Mouse (Mus musculus) MEL (cell line): ENCODE measurements at regions not wholly inside any gene's neighbourhood (a gene's known extent, or its start where the extent isn't known, plus 50 kb on each side); places are given as distances from the start of the nearest gene placed in this dataset.

Experiments
- BHLHE40 ChIP-seq: IDR thresholded peaks from 2 replicates; pipeline ENCODE4 v1.6.1; 2012; ENCODE audit warnings: low read depth, mild to moderate bottlenecking, inconsistent platforms, low read length, improper control_type of control experiment, borderline replicate concordance
- CHD1 ChIP-seq: IDR thresholded peaks from 2 replicates; pipeline ENCODE4 v1.6.1; 2012; ENCODE audit warnings: low read depth, mild to moderate bottlenecking, inconsistent platforms, low read length, improper control_type of control experiment
- CTCF ChIP-seq, 3 experiments: IDR thresholded peaks in 2 of 3; conservative IDR thresholded peaks in 1 of 3; 2 replicates each; pipeline ENCODE4 v1.5.1; 2011 to 2012; ENCODE audit warnings: low read length in 3 of 3, low read depth in 2 of 3, mild to moderate bottlenecking in 2 of 3, improper control_type of control experiment in 1 of 3, inconsistent platforms in 1 of 3, mixed read lengths in 1 of 3, moderate library complexity in 1 of 3; ENCODE audit not compliant: control insufficient read depth in 1 of 3, insufficient read depth in 1 of 3, poor library complexity in 1 of 3, severe bottlenecking in 1 of 3
- EP300 ChIP-seq, 2 experiments: IDR thresholded peaks; 2 replicates each; pipeline ENCODE4 v1.6.1; 2011; ENCODE audit warnings: improper control_type of control experiment in 2 of 2, low read length in 2 of 2, low read depth in 1 of 2, mild to moderate bottlenecking in 1 of 2
- MAX ChIP-seq: IDR thresholded peaks from 2 replicates; pipeline ENCODE4 v1.6.1; 2011; ENCODE audit warnings: low read length, improper control_type of control experiment
- MAZ ChIP-seq: IDR thresholded peaks from 2 replicates; pipeline ENCODE4 v1.6.1; 2012; ENCODE audit warnings: low read depth, mild to moderate bottlenecking, inconsistent platforms, low read length, improper control_type of control experiment
- MEF2A ChIP-seq: IDR thresholded peaks from 2 replicates; pipeline ENCODE4 v1.6.1; 2014; ENCODE audit warnings: low read depth, mild to moderate bottlenecking, inconsistent platforms, low read length, improper control_type of control experiment; ENCODE audit not compliant: poor library complexity, insufficient replicate concordance, severe bottlenecking; ENCODE audit errors: extremely low read depth
- POLR2A ChIP-seq, 2 experiments: IDR thresholded peaks; 2 replicates each; pipeline ENCODE4 v1.6.1; 2011 to 2012; ENCODE audit warnings: low read length in 2 of 2, mild to moderate bottlenecking in 2 of 2, control low read depth in 1 of 2, improper control_type of control experiment in 1 of 2, low read depth in 1 of 2, moderate library complexity in 1 of 2; ENCODE audit not compliant: control insufficient read depth in 1 of 2, insufficient read depth in 1 of 2, poor library complexity in 1 of 2
- ZNF384 ChIP-seq: IDR thresholded peaks from 2 replicates; pipeline ENCODE4 v1.6.1; 2012; ENCODE audit warnings: low read depth, mild to moderate bottlenecking, inconsistent platforms, low read length, improper control_type of control experiment

GRCm38 (mm10) chr4:9025821-9026470 is 787.1 kb upstream of the Car8 start:
- TF ChIP-seq MAZ, result no peak
- TF ChIP-seq CTCF (IDR thresholded peaks at IDR 0.05 in 2 of 3, conservative IDR thresholded peaks at IDR 0.05 in 1 of 3; ENCODE audit: control insufficient read depth in 1 of 3, insufficient read depth in 1 of 3, low read depth in 2 of 3, low read length in 3 of 3, poor library complexity in 1 of 3, severe bottlenecking in 1 of 3), result no peak
- no peak for TF ChIP-seq ZNF384
- no peak for TF ChIP-seq MAX
- TF ChIP-seq CHD1, result no peak
- TF ChIP-seq POLR2A (IDR thresholded peaks at IDR 0.05; ENCODE audit: control insufficient read depth in 1 of 2, insufficient read depth in 1 of 2, low read depth in 1 of 2, low read length in 2 of 2, poor library complexity in 1 of 2), result no peak
- no peak for TF ChIP-seq BHLHE40
- TF ChIP-seq EP300 (IDR thresholded peaks at IDR 0.05; ENCODE audit: low read depth in 1 of 2, low read length in 2 of 2), result no peak
- no peak for TF ChIP-seq MEF2A
